Mouse (Mus musculus) CD8-positive naive resting alpha-beta T cell, adult 2 months (primary cell): ENCODE measurements around the gene Mfap2.

Source experiments
- DNase-seq, 2 experiments: peaks; one replicate each; pipeline ENCODE4 v3.0.0; 2022; ENCODE audit warnings: low read depth in 2 of 2, low spot score in 2 of 2

Gene Mfap2

GRCm38 (mm10) chr4:141021614-141021929 lies 11.4 kb downstream of the Mfap2 start:
- DNase-seq = no peak

GRCm38 (mm10) chr4:141024052-141024451 lies 13.8 kb downstream of the Mfap2 start:
- no peak for DNase-seq

GRCm38 (mm10) chr4:141024992-141025391 lies 14.8 kb downstream of the Mfap2 start:
- no peak for DNase-seq

GRCm38 (mm10) chr4:141030541-141031206 lies 20.5 kb downstream of the Mfap2 start:
- no peak for DNase-seq

GRCm38 (mm10) chr4:141031733-141032132 lies 21.5 kb downstream of the Mfap2 start:
- peak; percentile 65 to 80 for DNase-seq

GRCm38 (mm10) chr4:141033606-141034549 lies 23.7 kb downstream of the Mfap2 start:
- no peak for DNase-seq

- no peak for DNase-seq
Observed at GRCm38 (mm10) chr4:141041117-141041516, 30.9 kb downstream of the Mfap2 start.

- DNase-seq = peak; percentile 54 to 66
Observed at GRCm38 (mm10) chr4:141044816-141045215, 34.6 kb downstream of the Mfap2 start.

- no peak for DNase-seq
Observed at GRCm38 (mm10) chr4:141048810-141049475, 38.7 kb downstream of the Mfap2 start.

GRCm38 (mm10) chr4:141049476-141049835 lies 39.2 kb downstream of the Mfap2 start:
- DNase-seq = no peak

GRCm38 (mm10) chr4:141052442-141052841 lies 42.2 kb downstream of the Mfap2 start:
- DNase-seq = no peak

GRCm38 (mm10) chr4:141053138-141053537 lies 42.9 kb downstream of the Mfap2 start:
- no peak for DNase-seq

- DNase-seq = no peak
Observed at GRCm38 (mm10) chr4:141053568-141054161, 43.4 kb downstream of the Mfap2 start.

GRCm38 (mm10) chr4:141056970-141057369 lies 46.8 kb downstream of the Mfap2 start:
- DNase-seq = no peak

GRCm38 (mm10) chr4:141058835-141059234 lies 48.6 kb downstream of the Mfap2 start:
- DNase-seq = no peak

- DNase-seq = no peak
Observed at GRCm38 (mm10) chr4:141059616-141060425, 49.6 kb downstream of the Mfap2 start.

GRCm38 (mm10) chr4:141060426-141061301 lies 50.4 kb downstream of the Mfap2 start, which contains the start of gene Crocc:
Crocc (minus strand) TSS chr4:141060550.
- peak; percentile 98 to 99 for DNase-seq

- no peak for DNase-seq
Observed at GRCm38 (mm10) chr4:141064104-141064659, 54.0 kb downstream of the Mfap2 start.

GRCm38 (mm10) chr4:141065123-141065522 lies 54.9 kb downstream of the Mfap2 start:
- peak; percentile 77 to 81 for DNase-seq
